Mouse (Mus musculus): ENCODE data around the gene Vwa3b.

Vwa3b gene

GRCm38 (mm10) chr1:37011626-37012209, 14.7 kb upstream of the Vwa3b start:
- no peak for DNase-seq

GRCm38 (mm10) chr1:37013006-37013405, 13.4 kb upstream of the Vwa3b start:
- peak; percentile 7 for DNase-seq

- peak; percentile 65 for DNase-seq
These were observed 12.7 kb upstream of the Vwa3b start for GRCm38 (mm10) chr1:37013687-37014086.

GRCm38 (mm10) chr1:37019017-37019416, 7.4 kb upstream of the Vwa3b start:
- peak; percentile 16 for DNase-seq

GRCm38 (mm10) chr1:37022704-37023103, 3.7 kb upstream of the Vwa3b start:
- DNase-seq, result no peak

GRCm38 (mm10) chr1:37024736-37025135, 1.7 kb upstream of the Vwa3b start:
- DNase-seq, result no peak

GRCm38 (mm10) chr1:37025376-37025775, 1.0 kb upstream of the Vwa3b start:
- DNase-seq, result no peak

GRCm38 (mm10) chr1:37026866-37027265, 470 bp downstream of the Vwa3b start:
- DNase-seq, result no peak

GRCm38 (mm10) chr1:37028439-37029153, 2.2 kb downstream of the Vwa3b start:
- no peak for DNase-seq

- peak; percentile 53 for DNase-seq
These were observed 2.9 kb downstream of the Vwa3b start for GRCm38 (mm10) chr1:37029154-37029907.

GRCm38 (mm10) chr1:37029942-37030341, 3.5 kb downstream of the Vwa3b start:
- no peak for DNase-seq

GRCm38 (mm10) chr1:37030693-37031092, 4.3 kb downstream of the Vwa3b start:
- no peak for DNase-seq

- DNase-seq, result no peak
These were observed 9.5 kb downstream of the Vwa3b start for GRCm38 (mm10) chr1:37035879-37036278.

GRCm38 (mm10) chr1:37041126-37041525, 14.7 kb downstream of the Vwa3b start:
- DNase-seq, result peak; percentile 23

GRCm38 (mm10) chr1:37041856-37042255, 15.5 kb downstream of the Vwa3b start:
- no peak for DNase-seq

- no peak for DNase-seq
These were observed 16.4 kb downstream of the Vwa3b start for GRCm38 (mm10) chr1:37042769-37043168.

GRCm38 (mm10) chr1:37043196-37043595, 16.8 kb downstream of the Vwa3b start:
- DNase-seq, result no peak

- no peak for DNase-seq
These were observed 19.1 kb downstream of the Vwa3b start for GRCm38 (mm10) chr1:37045472-37045871.

- DNase-seq, result no peak
These were observed 22.8 kb downstream of the Vwa3b start for GRCm38 (mm10) chr1:37049159-37049558.

GRCm38 (mm10) chr1:37053691-37054090, 27.3 kb downstream of the Vwa3b start:
- DNase-seq, result no peak

GRCm38 (mm10) chr1:37056831-37057561, 30.6 kb downstream of the Vwa3b start:
- DNase-seq, result peak; percentile 46

GRCm38 (mm10) chr1:37060856-37061255, 34.5 kb downstream of the Vwa3b start:
- DNase-seq, result no peak

GRCm38 (mm10) chr1:37063053-37063452, 36.7 kb downstream of the Vwa3b start:
- no peak for DNase-seq
